Mouse (Mus musculus): ENCODE data around the gene Myof. TPM values are rescaled to one million over a fixed set of nuclear protein-coding genes. Genes with fewer than 3 reads are reported as not detected.

The Myof gene
- polyA plus RNA-seq, 1 experiment = 8.1 TPM

- Histone ChIP-seq H3K36me3 (ENCODE audit: control insufficient read depth, insufficient read depth, low read length) (no peaks in the 10 kb centered on the region), H3K4me3 (ENCODE audit: control insufficient read depth, insufficient read depth, low read length) (no peak overlapping the region), H3K27ac (ENCODE audit: control insufficient read depth, insufficient read depth, low read length) (no peak overlapping the region), H3K4me1 (replicated peaks; ENCODE audit: control insufficient read depth, insufficient read depth, low read length) (no peaks in the 10 kb centered on the region), H3K27me3 (ENCODE audit: control insufficient read depth, insufficient read depth, low read length) (no peaks in the 10 kb centered on the region)
- 59% methylated on average over 7 of the region's 7 CpGs for WGBS
- no peak for TF ChIP-seq CTCF (IDR thresholded peaks at IDR 0.05; ENCODE audit: borderline replicate concordance, control insufficient read depth, extremely low read depth, insufficient read depth, low read length, poor library complexity)
- no peak for TF ChIP-seq POLR2A (IDR thresholded peaks at IDR 0.05; ENCODE audit: control insufficient read depth, extremely low read depth, insufficient read depth, low read length, poor library complexity)
- no peak for DNase-seq
Measured at GRCm38 (mm10) chr19:37957256-37957655, 86.1 kb downstream of the Myof start.

- 88% methylated on average over 3 of the region's 3 CpGs for WGBS
- no peak overlapping the region for H3K4me3 ChIP-seq (ENCODE audit: control insufficient read depth, insufficient read depth, low read length)
- TF ChIP-seq CTCF (IDR thresholded peaks at IDR 0.05; ENCODE audit: borderline replicate concordance, control insufficient read depth, extremely low read depth, insufficient read depth, low read length, poor library complexity) (no peak), POLR2A (IDR thresholded peaks at IDR 0.05; ENCODE audit: control insufficient read depth, extremely low read depth, insufficient read depth, low read length, poor library complexity) (no peak)
- no peaks in the 10 kb centered on the region for H3K36me3 ChIP-seq (ENCODE audit: control insufficient read depth, insufficient read depth, low read length)
- H3K27me3 ChIP-seq (ENCODE audit: control insufficient read depth, insufficient read depth, low read length) = no peaks in the 10 kb centered on the region
- no peaks in the 10 kb centered on the region for H3K4me1 ChIP-seq (replicated peaks; ENCODE audit: control insufficient read depth, insufficient read depth, low read length)
- H3K27ac ChIP-seq (ENCODE audit: control insufficient read depth, insufficient read depth, low read length) = no peak overlapping the region
- DNase-seq = no peak
Measured at GRCm38 (mm10) chr19:37956006-37956405, 87.4 kb downstream of the Myof start.

GRCm38 (mm10) chr19:37955425-37956001 is 87.9 kb downstream of the Myof start:
- peak; percentile 75 for DNase-seq
- no peak overlapping the region for H3K27ac ChIP-seq (ENCODE audit: control insufficient read depth, insufficient read depth, low read length)
- H3K4me1 ChIP-seq (replicated peaks; ENCODE audit: control insufficient read depth, insufficient read depth, low read length) = no peaks in the 10 kb centered on the region
- 41% methylated on average over 7 of the region's 7 CpGs for WGBS
- no peaks in the 10 kb centered on the region for H3K36me3 ChIP-seq (ENCODE audit: control insufficient read depth, insufficient read depth, low read length)
- TF ChIP-seq POLR2A (IDR thresholded peaks at IDR 0.05; ENCODE audit: control insufficient read depth, extremely low read depth, insufficient read depth, low read length, poor library complexity) (no peak), CTCF (IDR thresholded peaks at IDR 0.05; ENCODE audit: borderline replicate concordance, control insufficient read depth, extremely low read depth, insufficient read depth, low read length, poor library complexity) (no peak)
- H3K4me3 ChIP-seq (ENCODE audit: control insufficient read depth, insufficient read depth, low read length) = no peak overlapping the region
- no peaks in the 10 kb centered on the region for H3K27me3 ChIP-seq (ENCODE audit: control insufficient read depth, insufficient read depth, low read length)

- no peak for TF ChIP-seq POLR2A (IDR thresholded peaks at IDR 0.05; ENCODE audit: control insufficient read depth, extremely low read depth, insufficient read depth, low read length, poor library complexity)
- TF ChIP-seq CTCF (IDR thresholded peaks at IDR 0.05; ENCODE audit: borderline replicate concordance, control insufficient read depth, extremely low read depth, insufficient read depth, low read length, poor library complexity) = no peak
- Histone ChIP-seq H3K27ac (ENCODE audit: control insufficient read depth, insufficient read depth, low read length) (no peak overlapping the region), H3K4me1 (replicated peaks; ENCODE audit: control insufficient read depth, insufficient read depth, low read length) (no peaks in the 10 kb centered on the region), H3K27me3 (ENCODE audit: control insufficient read depth, insufficient read depth, low read length) (no peaks in the 10 kb centered on the region), H3K36me3 (ENCODE audit: control insufficient read depth, insufficient read depth, low read length) (no peaks in the 10 kb centered on the region), H3K4me3 (ENCODE audit: control insufficient read depth, insufficient read depth, low read length) (no peak overlapping the region)
- no peak for DNase-seq
- 78% methylated on average over 5 of the region's 5 CpGs for WGBS
Measured at GRCm38 (mm10) chr19:37954772-37955171, 88.6 kb downstream of the Myof start.

GRCm38 (mm10) chr19:37954236-37954635 is 89.1 kb downstream of the Myof start:
- Histone ChIP-seq H3K36me3 (ENCODE audit: control insufficient read depth, insufficient read depth, low read length) (no peaks in the 10 kb centered on the region), H3K4me3 (ENCODE audit: control insufficient read depth, insufficient read depth, low read length) (no peak overlapping the region), H3K27ac (ENCODE audit: control insufficient read depth, insufficient read depth, low read length) (no peak overlapping the region), H3K27me3 (ENCODE audit: control insufficient read depth, insufficient read depth, low read length) (no peaks in the 10 kb centered on the region), H3K4me1 (replicated peaks; ENCODE audit: control insufficient read depth, insufficient read depth, low read length) (no peaks in the 10 kb centered on the region)
- WGBS = 95% methylated on average over 8 of the region's 8 CpGs
- DNase-seq = no peak
- TF ChIP-seq CTCF (IDR thresholded peaks at IDR 0.05; ENCODE audit: borderline replicate concordance, control insufficient read depth, extremely low read depth, insufficient read depth, low read length, poor library complexity) (no peak), POLR2A (IDR thresholded peaks at IDR 0.05; ENCODE audit: control insufficient read depth, extremely low read depth, insufficient read depth, low read length, poor library complexity) (no peak)

GRCm38 (mm10) chr19:37946696-37947095 is 96.7 kb downstream of the Myof start:
- no peaks in the 10 kb centered on the region for H3K27me3 ChIP-seq (ENCODE audit: control insufficient read depth, insufficient read depth, low read length)
- no peak overlapping the region for H3K4me3 ChIP-seq (ENCODE audit: control insufficient read depth, insufficient read depth, low read length)
- TF ChIP-seq CTCF (IDR thresholded peaks at IDR 0.05; ENCODE audit: borderline replicate concordance, control insufficient read depth, extremely low read depth, insufficient read depth, low read length, poor library complexity) = no peak
- TF ChIP-seq POLR2A (IDR thresholded peaks at IDR 0.05; ENCODE audit: control insufficient read depth, extremely low read depth, insufficient read depth, low read length, poor library complexity) = no peak
- 54% methylated on average over 4 of the region's 4 CpGs for WGBS
- no peak overlapping the region; the same call in 1 of the 2 replicates for H3K27ac ChIP-seq (ENCODE audit: control insufficient read depth, insufficient read depth, low read length)
- H3K4me1 ChIP-seq (replicated peaks; ENCODE audit: control insufficient read depth, insufficient read depth, low read length) = no peaks in the 10 kb centered on the region
- no peak for DNase-seq
- H3K36me3 ChIP-seq (ENCODE audit: control insufficient read depth, insufficient read depth, low read length) = no peaks in the 10 kb centered on the region

- 93% methylated on average over 8 of the region's 8 CpGs for WGBS
- DNase-seq = no peak
- no peaks in the 10 kb centered on the region for H3K27me3 ChIP-seq (ENCODE audit: control insufficient read depth, insufficient read depth, low read length)
- H3K27ac ChIP-seq (ENCODE audit: control insufficient read depth, insufficient read depth, low read length) = no peak overlapping the region
- H3K4me1 ChIP-seq (replicated peaks; ENCODE audit: control insufficient read depth, insufficient read depth, low read length) = no peaks in the 10 kb centered on the region
- H3K4me3 ChIP-seq (ENCODE audit: control insufficient read depth, insufficient read depth, low read length) = no peak overlapping the region
- TF ChIP-seq POLR2A (IDR thresholded peaks at IDR 0.05; ENCODE audit: control insufficient read depth, extremely low read depth, insufficient read depth, low read length, poor library complexity) = no peak
- no peak for TF ChIP-seq CTCF (IDR thresholded peaks at IDR 0.05; ENCODE audit: borderline replicate concordance, control insufficient read depth, extremely low read depth, insufficient read depth, low read length, poor library complexity)
- H3K36me3 ChIP-seq (ENCODE audit: control insufficient read depth, insufficient read depth, low read length) = no peaks in the 10 kb centered on the region
Measured at GRCm38 (mm10) chr19:37946053-37946452, 97.3 kb downstream of the Myof start.
